Mouse (Mus musculus) lung, embryonic 14.5 days (tissue): ENCODE data around the gene Palm3. TPM values are rescaled to one million over a fixed set of nuclear protein-coding genes. Genes with fewer than 3 reads are reported as not detected.

Experiments used
- ATAC-seq: fragments of 200-750 bp; cut with Nextera tagmentation; 2 replicates; pipeline ENCODE4 v1.8.0; 2017; ENCODE audit warnings: mild to moderate bottlenecking, moderate TSS enrichment, moderate library complexity; ENCODE audit not compliant: insufficient read depth
- DNase-seq: peaks from one replicate; pipeline ENCODE4 v3.0.0-alpha.2; 2015
- H3K27ac ChIP-seq: fragments of 300-500 bp; sonication (generic); 2 replicates; pipeline ENCODE4 v1.5.1; 2014; ENCODE audit warnings: low read depth, mild to moderate bottlenecking, moderate library complexity
- H3K27me3 ChIP-seq: fragments of 300-500 bp; sonication (generic); 2 replicates; pipeline ENCODE4 v1.6.1; 2014; ENCODE audit warnings: low read length, control low read depth; ENCODE audit not compliant: insufficient read depth
- H3K36me3 ChIP-seq: fragments of 300-500 bp; sonication (generic); 2 replicates; pipeline ENCODE4 v1.6.1; 2014; ENCODE audit warnings: control low read depth; ENCODE audit not compliant: insufficient read depth
- H3K4me1 ChIP-seq: fragments of 300-500 bp; sonication (generic); 2 replicates; pipeline ENCODE4 v1.6.1; 2014; ENCODE audit warnings: antibody characterized with exemption, control low read depth; ENCODE audit not compliant: insufficient read depth
- H3K4me2 ChIP-seq: fragments of 300-500 bp; sonication (generic); 2 replicates; pipeline ENCODE4 v1.6.1; 2014; ENCODE audit warnings: mild to moderate bottlenecking
- H3K4me3 ChIP-seq: fragments of 300-500 bp; sonication (generic); 2 replicates; pipeline ENCODE4 v1.5.1; 2014; ENCODE audit warnings: low read depth, low read length
- H3K9ac ChIP-seq: fragments of 300-500 bp; sonication (generic); 2 replicates; pipeline ENCODE4 v1.6.1; 2014
- H3K9me3 ChIP-seq: fragments of 300-500 bp; sonication (generic); 2 replicates; pipeline ENCODE4 v1.6.1; 2016; ENCODE audit warnings: low read depth, low read length, control low read depth
- CTCF ChIP-seq: IDR thresholded peaks from 2 replicates; pipeline ENCODE4 v1.5.1; 2016; ENCODE audit warnings: antibody characterized with exemption, low read depth
- WGBS: fragments of 180-500 bp; shearing (Covaris S2); extraction: QIAGEN DNeasy Blood & Tissue Kit; methylation state at CpG from one replicate; pipeline ENCODE4 v1.1.7; 2014; 5-methylcytosine and 5-hydroxymethylcytosine counted together
- polyA plus RNA-seq: library from polyadenylated mRNA; unstranded; fragments of >200 nt; fragmentation: Nextera tagmentation; extraction: Ambion mirVana; gene quantifications from 2 replicates; pipeline ENCODE4 v1.2.1, GENCODE M21; 2014

Palm3 gene
- polyA plus RNA-seq, 1 experiment from 2014 or later = 2.9 TPM

GRCm38 (mm10) chr8:84024171-84024570, 2.9 kb downstream of the Palm3 start:
- Histone ChIP-seq H3K4me1 (peaks cover 15% of the 10 kb centered on the region), H3K27ac (no peak overlapping the region), H3K4me3 (no peak overlapping the region), H3K4me2 (no peak overlapping the region), H3K27me3 (peaks cover 20% of the 10 kb centered on the region; the same call in 1 of the 2 replicates), H3K9ac (no peak overlapping the region), H3K9me3 (no peaks in the 10 kb centered on the region), H3K36me3 (no peaks in the 10 kb centered on the region)
- peak; percentile 76 for DNase-seq
- TF ChIP-seq CTCF = peak; percentile 77
- WGBS = 14% methylated on average over 10 of the region's 10 CpGs
- no peak for ATAC-seq

GRCm38 (mm10) chr8:84025863-84026262, 4.6 kb downstream of the Palm3 start:
- DNase-seq (peak; percentile 82), ATAC-seq (peak; percentile 68; the same call in 1 of the 2 replicates)
- peaks cover 15% of the 10 kb centered on the region for H3K4me1 ChIP-seq
- no peak overlapping the region for H3K27ac ChIP-seq
- peaks cover 20% of the 10 kb centered on the region; the same call in 1 of the 2 replicates for H3K27me3 ChIP-seq
- peak overlapping the region; percentile 42 for H3K4me3 ChIP-seq
- no peaks in the 10 kb centered on the region for H3K9me3 ChIP-seq
- 2% methylated on average over 41 of the region's 41 CpGs for WGBS
- H3K36me3 ChIP-seq = no peaks in the 10 kb centered on the region
- no peak for TF ChIP-seq CTCF
- peak overlapping the region; percentile 41; the same call in 1 of the 2 replicates for H3K9ac ChIP-seq
- peak overlapping the region; percentile 85 for H3K4me2 ChIP-seq

GRCm38 (mm10) chr8:84027449-84027848, 6.2 kb downstream of the Palm3 start:
- Histone ChIP-seq H3K27ac (no peak overlapping the region), H3K4me2 (no peak overlapping the region), H3K9ac (no peak overlapping the region), H3K4me1 (peaks cover 13% of the 10 kb centered on the region), H3K27me3 (peaks cover 20% of the 10 kb centered on the region; the same call in 1 of the 2 replicates), H3K36me3 (no peaks in the 10 kb centered on the region), H3K4me3 (no peak overlapping the region), H3K9me3 (no peaks in the 10 kb centered on the region)
- ATAC-seq = no peak
- WGBS = 16% methylated on average over 10 of the region's 10 CpGs
- peak; percentile 70 for DNase-seq
- no peak for TF ChIP-seq CTCF

GRCm38 (mm10) chr8:84029272-84029671, 8.0 kb downstream of the Palm3 start:
- peaks cover 20% of the 10 kb centered on the region; the same call in 1 of the 2 replicates for H3K27me3 ChIP-seq
- DNase-seq (no peak), ATAC-seq (no peak)
- peaks cover 6% of the 10 kb centered on the region; the same call in 1 of the 2 replicates for H3K4me1 ChIP-seq
- no peak overlapping the region for H3K4me3 ChIP-seq
- no peaks in the 10 kb centered on the region for H3K36me3 ChIP-seq
- no peak overlapping the region for H3K9ac ChIP-seq
- H3K4me2 ChIP-seq = no peak overlapping the region
- no peak overlapping the region for H3K27ac ChIP-seq
- 79% methylated on average over 5 of the region's 5 CpGs for WGBS
- H3K9me3 ChIP-seq = no peaks in the 10 kb centered on the region
- no peak for TF ChIP-seq CTCF

- ATAC-seq = no peak
- Histone ChIP-seq H3K4me1 (no peaks in the 10 kb centered on the region), H3K4me2 (no peak overlapping the region), H3K4me3 (no peak overlapping the region), H3K36me3 (no peaks in the 10 kb centered on the region), H3K27ac (no peak overlapping the region), H3K9ac (no peak overlapping the region), H3K9me3 (no peaks in the 10 kb centered on the region), H3K27me3 (no peaks in the 10 kb centered on the region)
- 69% methylated on average over 4 of the region's 4 CpGs for WGBS
- TF ChIP-seq CTCF = no peak
- DNase-seq = no peak
Measured at GRCm38 (mm10) chr8:84032777-84033176, 11.5 kb downstream of the Palm3 start.

GRCm38 (mm10) chr8:84038015-84038414, 16.7 kb downstream of the Palm3 start:
- no peak overlapping the region for H3K27ac ChIP-seq
- H3K9me3 ChIP-seq = no peaks in the 10 kb centered on the region
- 56% methylated on average over 5 of the region's 5 CpGs for WGBS
- no peak for ATAC-seq
- no peak overlapping the region for H3K4me3 ChIP-seq
- no peak overlapping the region for H3K9ac ChIP-seq
- peaks cover 18% of the 10 kb centered on the region for H3K27me3 ChIP-seq
- no peak for DNase-seq
- no peak for TF ChIP-seq CTCF
- no peaks in the 10 kb centered on the region for H3K4me1 ChIP-seq
- H3K36me3 ChIP-seq = no peaks in the 10 kb centered on the region
- H3K4me2 ChIP-seq = no peak overlapping the region

- Histone ChIP-seq H3K27ac (no peak overlapping the region), H3K4me2 (no peak overlapping the region), H3K4me1 (no peaks in the 10 kb centered on the region), H3K27me3 (peaks cover 28% of the 10 kb centered on the region), H3K36me3 (no peaks in the 10 kb centered on the region), H3K4me3 (no peak overlapping the region), H3K9ac (no peak overlapping the region), H3K9me3 (no peaks in the 10 kb centered on the region)
- no peak for ATAC-seq
- 4% methylated on average over 5 of the region's 5 CpGs for WGBS
- TF ChIP-seq CTCF = peak; percentile 89
- peak; percentile 95 for DNase-seq
Measured at GRCm38 (mm10) chr8:84039050-84039449, 17.8 kb downstream of the Palm3 start.
